Mouse (Mus musculus): Measurements from ENCODE around the gene Rbmxl1. TPM values are rescaled to one million over a fixed set of nuclear protein-coding genes. Genes with fewer than 3 reads are reported as not detected.
A peak's percentile ranks its signal among the peaks of the same experiment; 100 is the strongest.
"Not testable (repeated sequence)": the region's sequence is repeated elsewhere in the genome, so short reads cannot be mapped to it uniquely, and the experiment has no call there.

Rbmxl1 gene
- 47.4 and 51.2 TPM in 2 replicates for polyA plus RNA-seq (2015; fragmentation: Nextera tagmentation; extraction: Ambion mirVana)

DNA sequence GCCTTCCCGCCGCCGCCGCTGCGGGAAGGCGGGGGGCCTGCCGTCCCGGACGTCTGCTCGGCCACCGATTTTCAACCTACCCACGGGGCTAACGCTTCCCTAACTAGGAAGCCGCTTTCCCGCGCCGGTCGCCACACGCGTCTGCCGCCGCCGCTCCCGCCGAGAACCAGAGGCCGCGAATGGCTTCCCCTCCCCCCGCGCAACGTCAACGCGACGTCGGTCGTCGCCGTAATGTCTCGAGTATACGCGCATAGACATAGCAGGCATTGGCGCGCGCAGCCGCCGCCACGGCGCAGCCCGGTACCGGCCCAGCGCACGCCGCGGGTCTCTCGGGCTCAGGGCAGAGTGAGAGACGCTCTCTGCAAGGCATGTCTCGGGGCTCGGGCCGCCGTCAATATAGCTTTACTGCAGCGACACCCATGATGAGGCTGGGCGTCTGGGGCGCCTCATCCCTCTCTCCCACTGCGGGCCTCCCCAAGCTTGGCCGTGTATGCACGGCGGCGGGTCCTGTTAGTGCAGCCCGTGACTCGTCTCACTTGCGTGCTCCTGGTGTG is at the start of gene Rbmxl1:
TSS of gene Rbmxl1 (minus strand) at position 180 of the 554 bp plus-strand sequence.
- Histone ChIP-seq H3K9me3 (ENCODE audit: low read length) (no peaks in the 10 kb centered on the region), H3K4me2 (ENCODE audit: low read depth, low read length) (peak within 1 kb of the TSS; percentile 95), H3K27ac (ENCODE audit: low read depth) (peak within 1 kb of the TSS; percentile 94), H3K9ac (replicated peaks) (peak within 1 kb of the TSS; percentile 86), H3K4me1 (ENCODE audit: insufficient read depth) (peaks cover 12% of the 10 kb centered on the region; the same call in 1 of the 2 replicates), H3K4me3 (ENCODE audit: low read depth, low read length) (peak within 1 kb of the TSS; percentile 78), H3K36me3 (replicated peaks; ENCODE audit: insufficient read depth, low read length) (peaks cover 10% of the 10 kb centered on the region), H3K27me3 (ENCODE audit: insufficient read depth, low read length) (no peaks in the 10 kb centered on the region)
- TF ChIP-seq CTCF (IDR thresholded peaks at IDR 0.05; ENCODE audit: low read depth) (no peak), EP300 (IDR thresholded peaks at IDR 0.05; ENCODE audit: low read depth) (no peak)
- WGBS (ENCODE audit: insufficient replicate concordance), result 2% methylated on average over 68 of the region's 70 CpGs
- DNase-seq, result peak; percentile 94
- ATAC-seq, result peak; percentile 88

DNA sequence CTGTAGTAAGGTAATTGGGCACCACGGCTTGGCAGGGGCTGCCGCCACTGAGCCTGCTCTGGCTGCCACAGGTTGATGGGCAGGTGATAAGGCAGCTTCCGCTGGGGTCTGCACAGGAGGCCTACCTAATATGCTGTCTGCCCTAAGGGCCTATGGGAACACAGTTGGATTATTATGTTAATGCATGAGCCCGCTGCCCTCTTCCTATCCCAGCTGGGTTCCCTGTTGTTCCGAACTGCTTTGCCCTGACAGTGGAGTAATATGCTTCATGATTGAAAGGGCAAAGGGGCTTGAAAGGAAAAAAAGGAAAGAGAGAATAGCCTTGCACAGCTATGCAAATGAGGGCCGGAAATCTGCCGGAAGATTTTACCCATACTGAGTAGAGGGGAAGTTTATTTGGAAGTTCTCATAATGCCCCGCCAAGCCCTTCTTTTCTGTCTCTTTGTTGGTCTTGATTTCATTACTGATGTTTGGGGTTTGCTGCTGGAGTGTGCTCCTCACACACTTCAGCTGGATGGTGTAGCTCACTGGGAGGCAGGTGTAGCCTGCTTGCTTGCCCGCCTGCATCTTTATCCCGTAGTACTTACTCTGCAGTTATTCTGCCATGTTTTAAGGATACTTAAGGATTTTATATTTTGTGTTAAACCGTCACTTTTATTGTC is 48.2 kb upstream of the Rbmxl1 start:
- no peak for TF ChIP-seq EP300 (IDR thresholded peaks at IDR 0.05; ENCODE audit: low read depth)
- no peak for TF ChIP-seq CTCF (IDR thresholded peaks at IDR 0.05; ENCODE audit: low read depth)
- no peak overlapping the region for H3K4me2 ChIP-seq (ENCODE audit: low read depth, low read length)
- no peaks in the 10 kb centered on the region for H3K27me3 ChIP-seq (ENCODE audit: insufficient read depth, low read length)
- peaks cover 2% of the 10 kb centered on the region; the same call in 1 of the 2 replicates for H3K36me3 ChIP-seq (replicated peaks; ENCODE audit: insufficient read depth, low read length)
- H3K27ac ChIP-seq (ENCODE audit: low read depth), result no peak overlapping the region
- DNase-seq (no peak), ATAC-seq (no peak)
- H3K4me3 ChIP-seq (ENCODE audit: low read depth, low read length), result no peak overlapping the region
- H3K4me1 ChIP-seq (ENCODE audit: insufficient read depth), result no peaks in the 10 kb centered on the region
- 0 out of 2 replicates have a peak, but pooled peaks cover 3% of the 10 kb centered on the region for H3K9me3 ChIP-seq (ENCODE audit: low read length)
- no peak overlapping the region for H3K9ac ChIP-seq (replicated peaks)
- 81% methylated on average over 11 of the region's 11 CpGs for WGBS (ENCODE audit: insufficient replicate concordance)

GRCm38 (mm10) chr8:78555817-78556216 is 47.1 kb upstream of the Rbmxl1 start:
- H3K27me3 ChIP-seq (ENCODE audit: insufficient read depth, low read length), result no peaks in the 10 kb centered on the region
- DNase-seq (no peak), ATAC-seq (no peak)
- H3K27ac ChIP-seq (ENCODE audit: low read depth), result no peak overlapping the region
- TF ChIP-seq EP300 (IDR thresholded peaks at IDR 0.05; ENCODE audit: low read depth) (no peak), CTCF (IDR thresholded peaks at IDR 0.05; ENCODE audit: low read depth) (no peak)
- 80% methylated on average over 4 of the region's 4 CpGs for WGBS (ENCODE audit: insufficient replicate concordance)
- no peak overlapping the region for H3K4me3 ChIP-seq (ENCODE audit: low read depth, low read length)
- no peak overlapping the region for H3K4me2 ChIP-seq (ENCODE audit: low read depth, low read length)
- no peaks in the 10 kb centered on the region for H3K9me3 ChIP-seq (ENCODE audit: low read length)
- H3K36me3 ChIP-seq (replicated peaks; ENCODE audit: insufficient read depth, low read length), result no peaks in the 10 kb centered on the region; the same call in 1 of the 2 replicates
- H3K9ac ChIP-seq (replicated peaks), result no peak overlapping the region
- no peaks in the 10 kb centered on the region for H3K4me1 ChIP-seq (ENCODE audit: insufficient read depth)

- no peak for TF ChIP-seq CTCF (IDR thresholded peaks at IDR 0.05; ENCODE audit: low read depth)
- TF ChIP-seq EP300 (IDR thresholded peaks at IDR 0.05; ENCODE audit: low read depth), result no peak
- Histone ChIP-seq H3K4me2 (ENCODE audit: low read depth, low read length) (no peak overlapping the region), H3K4me1 (ENCODE audit: insufficient read depth) (no peaks in the 10 kb centered on the region), H3K9ac (replicated peaks) (no peak overlapping the region), H3K27me3 (ENCODE audit: insufficient read depth, low read length) (no peaks in the 10 kb centered on the region), H3K9me3 (ENCODE audit: low read length) (no peaks in the 10 kb centered on the region), H3K36me3 (replicated peaks; ENCODE audit: insufficient read depth, low read length) (no peaks in the 10 kb centered on the region), H3K4me3 (ENCODE audit: low read depth, low read length) (no peak overlapping the region), H3K27ac (ENCODE audit: low read depth) (no peak overlapping the region)
- DNase-seq, result no peak
- WGBS (ENCODE audit: insufficient replicate concordance), result 90% methylated on average over 2 of the region's 2 CpGs
- no peak for ATAC-seq
Measured at GRCm38 (mm10) chr8:78550752-78551134, 42.0 kb upstream of the Rbmxl1 start.

GRCm38 (mm10) chr8:78549971-78550751 is 41.5 kb upstream of the Rbmxl1 start:
- Histone ChIP-seq H3K4me2 (ENCODE audit: low read depth, low read length) (no peak overlapping the region), H3K4me1 (ENCODE audit: insufficient read depth) (no peaks in the 10 kb centered on the region), H3K36me3 (replicated peaks; ENCODE audit: insufficient read depth, low read length) (no peaks in the 10 kb centered on the region), H3K27me3 (ENCODE audit: insufficient read depth, low read length) (no peaks in the 10 kb centered on the region), H3K4me3 (ENCODE audit: low read depth, low read length) (no peak overlapping the region), H3K27ac (ENCODE audit: low read depth) (no peak overlapping the region), H3K9ac (replicated peaks) (no peak overlapping the region), H3K9me3 (ENCODE audit: low read length) (no peaks in the 10 kb centered on the region)
- no peak for TF ChIP-seq EP300 (IDR thresholded peaks at IDR 0.05; ENCODE audit: low read depth)
- ATAC-seq (no peak), DNase-seq (no peak)
- 85% methylated on average over 10 of the region's 10 CpGs for WGBS (ENCODE audit: insufficient replicate concordance)

GRCm38 (mm10) chr8:78545153-78545817 is 36.6 kb upstream of the Rbmxl1 start:
- not testable (repeated sequence) for H3K36me3 ChIP-seq (replicated peaks; ENCODE audit: insufficient read depth, low read length); ATAC-seq; H3K27ac ChIP-seq (ENCODE audit: low read depth); H3K4me1 ChIP-seq (ENCODE audit: insufficient read depth); H3K4me2 ChIP-seq (ENCODE audit: low read depth, low read length); DNase-seq; H3K27me3 ChIP-seq (ENCODE audit: insufficient read depth, low read length); H3K9me3 ChIP-seq (ENCODE audit: low read length); H3K9ac ChIP-seq (replicated peaks); H3K4me3 ChIP-seq (ENCODE audit: low read depth, low read length)
- WGBS (ENCODE audit: insufficient replicate concordance), result 38% methylated on average over 6 of the region's 14 CpGs

All from liver, postnatal 0 days (tissue).